Mouse (Mus musculus): ENCODE data around the gene Eif3a. TPM values are rescaled to one million over a fixed set of nuclear protein-coding genes. Genes with fewer than 3 reads are reported as not detected.

The Eif3a gene
- polyA plus RNA-seq (2016; fragmentation: Nextera tagmentation; extraction: Ambion mirVana), result 124 and 134 TPM in 2 replicates

GRCm38 (mm10) chr19:60790551-60791161 lies at the start of gene Eif3a:
Eif3a (minus strand) TSS chr19:60790658.
- peak within 1 kb of the TSS; percentile 62 for H3K4me2 ChIP-seq (replicated peaks)
- peak within 1 kb of the TSS; percentile 94 for H3K27ac ChIP-seq (replicated peaks)
- H3K9ac ChIP-seq (replicated peaks), result peak within 1 kb of the TSS; percentile 99
- H3K9me3 ChIP-seq, result no peaks in the 10 kb centered on the region
- peak; percentile 96 for ATAC-seq (ENCODE audit: low FRiP score, low read depth)
- H3K27me3 ChIP-seq, result no peaks in the 10 kb centered on the region
- H3K4me1 ChIP-seq, result peaks cover 13% of the 10 kb centered on the region
- H3K36me3 ChIP-seq, result no peaks in the 10 kb centered on the region
- WGBS, result under 1% methylated on average over 57 of the region's 57 CpGs
- H3K4me3 ChIP-seq, result peak within 1 kb of the TSS; percentile 96

- ATAC-seq (ENCODE audit: low FRiP score, low read depth), result no peak; the same call in 1 of the 2 replicates
Observed at GRCm38 (mm10) chr19:60837747-60838146, 47.3 kb upstream of the Eif3a start.

DNA sequence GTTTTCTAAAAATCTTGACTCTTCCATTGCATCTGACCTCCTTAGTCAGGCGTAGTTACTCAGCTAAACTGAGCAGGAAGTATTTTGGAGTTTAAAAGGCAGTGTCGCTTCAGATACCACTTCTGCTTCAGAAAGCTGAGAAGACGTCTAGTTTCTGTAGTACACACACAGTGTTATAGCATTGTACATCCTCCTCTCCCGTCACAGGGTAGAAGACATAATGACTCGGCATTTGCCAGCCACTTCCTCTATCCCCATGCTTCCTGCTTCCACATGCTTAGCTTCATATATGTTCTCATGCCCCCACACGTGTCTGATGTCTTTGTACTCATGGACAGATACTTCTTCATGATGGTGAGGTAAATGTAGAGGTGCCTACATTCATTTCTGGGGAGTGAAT lies 28.2 kb upstream of the Eif3a start:
- no peak overlapping the region for H3K4me2 ChIP-seq (replicated peaks)
- 93% methylated on average over 6 of the region's 6 CpGs for WGBS
- H3K4me1 ChIP-seq, result no peaks in the 10 kb centered on the region
- H3K36me3 ChIP-seq, result peaks cover 53% of the 10 kb centered on the region
- H3K4me3 ChIP-seq, result no peak overlapping the region
- no peak overlapping the region for H3K9ac ChIP-seq (replicated peaks)
- no peak for ATAC-seq (ENCODE audit: low FRiP score, low read depth)
- H3K27ac ChIP-seq (replicated peaks), result no peak overlapping the region
- no peaks in the 10 kb centered on the region for H3K9me3 ChIP-seq
- H3K27me3 ChIP-seq, result no peaks in the 10 kb centered on the region

More at GRCm38 (mm10) chr19:60837747-60838146, 47.3 kb upstream of the Eif3a start:
- no peak overlapping the region for H3K4me2 ChIP-seq (replicated peaks)
- WGBS, result 75% methylated on average over 1 of the region's 1 CpGs
- H3K9ac ChIP-seq (replicated peaks), result no peak overlapping the region
- H3K4me3 ChIP-seq, result no peak overlapping the region
- H3K36me3 ChIP-seq, result peaks cover 64% of the 10 kb centered on the region
- no peak overlapping the region for H3K27ac ChIP-seq (replicated peaks)
- H3K27me3 ChIP-seq, result no peaks in the 10 kb centered on the region
- H3K4me1 ChIP-seq, result no peaks in the 10 kb centered on the region
- no peaks in the 10 kb centered on the region for H3K9me3 ChIP-seq

DNA sequence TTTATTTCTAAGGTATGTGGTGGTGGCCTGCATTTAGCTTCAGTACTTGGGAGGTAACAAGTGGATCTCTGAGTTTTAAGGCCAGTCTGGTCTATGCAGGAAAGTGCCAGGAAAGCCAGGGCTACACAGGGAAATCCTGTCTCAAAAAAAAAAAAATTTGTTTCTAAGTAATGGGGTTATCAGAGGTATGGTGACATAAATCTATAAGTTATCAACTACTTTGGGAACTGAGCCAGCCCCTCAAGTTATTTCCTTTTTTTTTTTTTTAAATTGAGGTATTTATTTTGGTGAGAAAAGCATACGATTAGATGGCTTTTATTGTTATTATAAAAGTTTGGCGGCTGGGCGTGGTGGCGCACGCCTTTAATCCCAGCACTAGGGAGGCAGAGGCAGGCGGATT lies 22.7 kb upstream of the Eif3a start:
- Histone ChIP-seq H3K4me2 (replicated peaks) (no peak overlapping the region), H3K36me3 (peaks cover 16% of the 10 kb centered on the region), H3K9me3 (no peaks in the 10 kb centered on the region), H3K9ac (replicated peaks) (no peak overlapping the region), H3K27ac (replicated peaks) (no peak overlapping the region), H3K27me3 (no peaks in the 10 kb centered on the region), H3K4me3 (no peak overlapping the region), H3K4me1 (peaks cover 7% of the 10 kb centered on the region; the same call in 1 of the 2 replicates)
- no peak for ATAC-seq (ENCODE audit: low FRiP score, low read depth)
- 94% methylated on average over 6 of the region's 6 CpGs for WGBS

DNA sequence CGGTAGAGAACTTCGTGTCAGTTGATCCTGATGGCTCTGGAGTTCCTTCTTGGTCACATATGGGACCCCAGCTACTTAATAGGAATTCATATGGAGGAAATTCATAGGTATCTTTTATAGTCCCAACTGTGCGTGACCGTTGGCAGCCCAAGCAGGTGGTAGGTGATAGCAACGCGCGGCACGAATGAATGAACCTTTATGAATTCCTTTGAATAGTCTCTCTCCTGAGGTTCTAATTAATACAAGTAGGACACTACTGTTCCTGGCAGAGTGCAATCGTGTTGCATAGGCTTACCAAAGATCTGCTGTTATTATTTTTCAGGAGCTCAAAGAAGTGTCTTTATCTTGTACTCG lies 21.6 kb upstream of the Eif3a start:
- Histone ChIP-seq H3K27ac (replicated peaks) (peak overlapping the region; percentile 49; the same call in 1 of the 2 replicates), H3K9me3 (no peaks in the 10 kb centered on the region), H3K4me3 (peak overlapping the region; percentile 81), H3K36me3 (peaks cover 13% of the 10 kb centered on the region), H3K4me1 (peaks cover 7% of the 10 kb centered on the region; the same call in 1 of the 2 replicates), H3K4me2 (replicated peaks) (peak overlapping the region; percentile 78), H3K9ac (replicated peaks) (peak overlapping the region; percentile 78), H3K27me3 (no peaks in the 10 kb centered on the region; the same call in 1 of the 2 replicates)
- ATAC-seq (ENCODE audit: low FRiP score, low read depth), result no peak
- WGBS, result 26% methylated on average over 10 of the region's 10 CpGs

GRCm38 (mm10) chr19:60811098-60812035 lies 20.9 kb upstream of the Eif3a start, which contains the start of gene Fam45a:
Fam45a (plus strand) TSS chr19:60811585.
- peak within 1 kb of the TSS; percentile 78 for H3K9ac ChIP-seq (replicated peaks)
- peak within 1 kb of the TSS; percentile 78 for H3K4me2 ChIP-seq (replicated peaks)
- H3K4me3 ChIP-seq, result peak within 1 kb of the TSS; percentile 81
- H3K36me3 ChIP-seq, result peaks cover 8% of the 10 kb centered on the region
- H3K27me3 ChIP-seq, result no peaks in the 10 kb centered on the region; the same call in 1 of the 2 replicates
- WGBS, result 1% methylated on average over 45 of the region's 45 CpGs
- H3K4me1 ChIP-seq, result peaks cover 7% of the 10 kb centered on the region; the same call in 1 of the 2 replicates
- peak within 1 kb of the TSS; percentile 49 for H3K27ac ChIP-seq (replicated peaks)
- ATAC-seq (ENCODE audit: low FRiP score, low read depth), result peak; percentile 99
- no peaks in the 10 kb centered on the region for H3K9me3 ChIP-seq

GRCm38 (mm10) chr19:60809927-60810326 lies 19.5 kb upstream of the Eif3a start:
- 93% methylated on average over 2 of the region's 2 CpGs for whole genome bisulfite sequencing
- H3K36me3 ChIP-seq, result peaks cover under 1% of the 10 kb centered on the region; the same call in 1 of the 2 replicates

DNA sequence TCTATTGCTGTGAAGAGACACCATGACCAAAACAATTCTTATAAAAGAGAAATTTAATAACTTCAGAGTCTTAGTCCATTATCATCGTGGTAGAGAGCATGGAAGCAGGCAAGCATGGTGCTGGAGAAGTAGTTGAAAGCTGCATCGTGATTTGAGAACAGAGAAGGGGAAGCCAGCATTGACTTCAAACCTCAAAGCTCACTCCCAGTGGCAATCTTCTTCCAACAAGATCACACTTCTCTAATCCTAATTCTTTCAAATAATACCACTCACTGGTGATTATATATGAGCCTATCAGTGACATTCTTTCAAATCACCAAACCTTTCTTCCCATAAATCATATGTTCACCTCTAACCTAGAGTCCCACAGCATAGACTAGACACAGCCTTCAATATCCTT lies 14.4 kb upstream of the Eif3a start:
- H3K27ac ChIP-seq (replicated peaks), result no peak overlapping the region
- no peaks in the 10 kb centered on the region for H3K36me3 ChIP-seq
- no peak for ATAC-seq (ENCODE audit: low FRiP score, low read depth)
- no peaks in the 10 kb centered on the region for H3K4me1 ChIP-seq
- no peaks in the 10 kb centered on the region; the same call in 1 of the 2 replicates for H3K27me3 ChIP-seq
- 76% methylated on average over 2 of the region's 2 CpGs for WGBS
- no peak overlapping the region for H3K4me2 ChIP-seq (replicated peaks)
- H3K4me3 ChIP-seq, result no peak overlapping the region
- H3K9me3 ChIP-seq, result no peaks in the 10 kb centered on the region
- H3K9ac ChIP-seq (replicated peaks), result no peak overlapping the region

More at GRCm38 (mm10) chr19:60809927-60810326, 19.5 kb upstream of the Eif3a start:
- H3K9ac ChIP-seq (replicated peaks), result no peak overlapping the region
- no peak for ATAC-seq (ENCODE audit: low FRiP score, low read depth)
- H3K9me3 ChIP-seq, result no peaks in the 10 kb centered on the region
- H3K4me2 ChIP-seq (replicated peaks), result no peak overlapping the region
- H3K4me1 ChIP-seq, result peaks cover 7% of the 10 kb centered on the region; the same call in 1 of the 2 replicates
- H3K27ac ChIP-seq (replicated peaks), result no peak overlapping the region
- no peak overlapping the region for H3K4me3 ChIP-seq
- H3K27me3 ChIP-seq, result no peaks in the 10 kb centered on the region; the same call in 1 of the 2 replicates

DNA sequence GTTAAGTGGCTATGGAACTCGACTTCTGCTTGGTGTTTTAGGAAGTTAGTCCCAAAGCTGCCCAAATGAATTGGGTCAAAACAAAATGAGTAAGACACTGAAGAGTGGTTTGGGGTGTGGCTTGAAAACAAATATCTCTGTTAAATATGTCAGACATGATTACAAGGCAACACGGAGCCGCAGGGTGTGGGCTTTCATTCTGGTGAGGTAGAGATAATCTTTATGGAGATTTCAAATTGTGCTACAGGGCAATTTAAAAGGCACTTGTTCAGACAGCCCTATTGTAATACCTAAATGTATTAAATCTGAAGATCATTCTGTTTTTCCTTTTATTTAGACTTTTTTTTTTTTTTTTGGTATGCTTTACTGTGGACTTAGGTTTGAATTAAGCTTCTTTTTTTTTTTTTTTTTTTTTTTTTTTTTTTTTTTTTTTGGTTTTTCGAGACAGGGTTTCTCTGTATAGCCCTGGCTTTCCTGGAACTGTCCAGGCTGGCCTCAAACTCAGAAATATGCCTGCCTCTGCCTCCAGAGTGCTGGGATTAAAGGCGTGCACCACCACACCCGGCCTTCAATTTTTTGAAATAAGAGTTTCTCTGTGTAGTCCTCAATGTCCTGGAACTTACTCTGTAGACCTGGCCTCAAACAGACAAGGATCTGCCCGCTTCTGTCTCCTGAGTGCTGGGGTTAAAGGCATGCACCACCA lies 9.6 kb upstream of the Eif3a start:
- 73% methylated on average over 7 of the region's 7 CpGs for WGBS
- H3K9ac ChIP-seq (replicated peaks), result no peak overlapping the region
- no peaks in the 10 kb centered on the region for H3K9me3 ChIP-seq
- no peak overlapping the region for H3K4me3 ChIP-seq
- no peak for ATAC-seq (ENCODE audit: low FRiP score, low read depth)
- H3K27ac ChIP-seq (replicated peaks), result no peak overlapping the region
- H3K4me1 ChIP-seq, result no peaks in the 10 kb centered on the region
- no peaks in the 10 kb centered on the region for H3K27me3 ChIP-seq
- no peak overlapping the region for H3K4me2 ChIP-seq (replicated peaks)
- no peaks in the 10 kb centered on the region for H3K36me3 ChIP-seq

DNA sequence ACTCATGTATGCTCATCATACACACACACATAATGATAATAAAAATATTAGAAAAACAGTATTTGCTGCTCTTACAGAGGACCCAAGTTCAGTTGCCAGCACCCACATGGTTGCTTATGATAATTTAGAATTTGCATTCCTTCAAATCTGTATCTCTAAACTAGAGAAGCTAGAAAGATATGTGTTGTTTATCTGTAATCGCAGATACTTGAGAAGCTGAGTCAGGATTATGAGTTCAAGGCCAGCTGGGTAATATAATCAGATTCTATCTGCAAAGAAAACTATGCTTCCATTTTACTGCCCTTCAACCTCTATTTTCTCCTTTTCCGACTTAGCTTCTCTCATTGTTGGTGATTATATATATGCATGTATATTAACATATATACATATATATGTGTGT lies 7.0 kb upstream of the Eif3a start:
- WGBS, result 91% methylated on average over 2 of the region's 2 CpGs
- H3K27ac ChIP-seq (replicated peaks), result no peak overlapping the region
- no peaks in the 10 kb centered on the region for H3K9me3 ChIP-seq
- no peaks in the 10 kb centered on the region for H3K4me1 ChIP-seq
- no peaks in the 10 kb centered on the region for H3K36me3 ChIP-seq
- H3K4me3 ChIP-seq, result no peak overlapping the region
- no peak overlapping the region for H3K9ac ChIP-seq (replicated peaks)
- H3K27me3 ChIP-seq, result no peaks in the 10 kb centered on the region
- no peak for ATAC-seq (ENCODE audit: low FRiP score, low read depth)
- H3K4me2 ChIP-seq (replicated peaks), result no peak overlapping the region

- H3K27me3 ChIP-seq, result no peaks in the 10 kb centered on the region
- WGBS, result 74% methylated on average over 2 of the region's 2 CpGs
- no peak overlapping the region for H3K4me3 ChIP-seq
- H3K9me3 ChIP-seq, result no peaks in the 10 kb centered on the region
- no peak overlapping the region for H3K4me2 ChIP-seq (replicated peaks)
- H3K36me3 ChIP-seq, result no peaks in the 10 kb centered on the region
- no peaks in the 10 kb centered on the region; the same call in 1 of the 2 replicates for H3K4me1 ChIP-seq
- no peak overlapping the region for H3K9ac ChIP-seq (replicated peaks)
- no peak for ATAC-seq (ENCODE audit: low FRiP score, low read depth)
- no peak overlapping the region for H3K27ac ChIP-seq (replicated peaks)
Observed at GRCm38 (mm10) chr19:60795244-60795643, 4.8 kb upstream of the Eif3a start.
